Mouse (Mus musculus) stomach, postnatal 0 days (tissue): ENCODE results near the gene Gm20721.

Experiments
- CTCF ChIP-seq: IDR thresholded peaks from 2 replicates; pipeline ENCODE4 v1.5.1; 2016; ENCODE audit warnings: antibody characterized with exemption, low read depth, mild to moderate bottlenecking, moderate library complexity
- EP300 ChIP-seq: optimal IDR thresholded peaks from 2 replicates; pipeline ENCODE3; 2016; ENCODE audit warnings: antibody characterized with exemption

DNA sequence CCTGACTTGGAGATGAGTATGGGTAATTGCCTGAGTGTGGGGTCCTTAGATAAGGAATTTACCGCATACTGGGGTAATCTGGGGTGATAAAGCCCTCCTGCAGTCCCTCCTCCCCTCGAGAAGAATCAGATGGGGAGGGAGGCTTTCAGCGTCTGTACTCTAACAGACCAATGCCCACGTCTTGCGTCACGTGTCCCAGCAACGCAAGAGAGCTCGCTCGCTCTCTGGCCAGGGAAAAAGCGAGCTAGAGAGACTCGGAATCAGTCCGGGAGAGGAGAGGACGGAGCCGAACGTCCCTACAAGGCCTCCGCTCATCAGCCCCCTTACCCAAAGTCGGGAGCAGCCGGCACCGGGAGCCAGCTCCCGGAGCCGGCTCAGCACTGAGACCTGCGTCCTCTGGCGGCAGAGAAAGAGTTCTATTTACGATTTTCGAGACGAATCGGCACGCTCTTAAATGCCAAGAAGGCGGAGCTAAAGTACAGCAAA is 49.4 kb downstream of the Gm20721 start:
- TF ChIP-seq CTCF (peak; percentile 61), EP300 (no peak)
